Mouse (Mus musculus) bone marrow macrophage, adult 2 months (primary cell): ENCODE measurements around the gene Prr14.
"Not testable (repeated sequence)": the region's sequence is repeated elsewhere in the genome, so short reads cannot be mapped to it uniquely, and the experiment has no call there.

Experiments used
- CTCF ChIP-seq: IDR thresholded peaks from 2 replicates; pipeline ENCODE4 v1.5.1; 2012; ENCODE audit warnings: low read depth, mild to moderate bottlenecking, low read length, moderate library complexity
- POLR2A ChIP-seq: IDR thresholded peaks from 2 replicates; pipeline ENCODE4 v1.6.1; 2012; ENCODE audit warnings: mild to moderate bottlenecking, low read depth, low read length, borderline replicate concordance

- not testable (repeated sequence) for TF ChIP-seq CTCF, POLR2A
Measured at GRCm38 (mm10) chr7:127465670-127466069, 6.3 kb downstream of the Prr14 start.
